Mouse (Mus musculus) midbrain, embryonic 11.5 days (tissue): Measurements from ENCODE around the gene Bloc1s3. TPM values are rescaled to one million over a fixed set of nuclear protein-coding genes. Genes with fewer than 3 reads are reported as not detected.

Experiments
- ATAC-seq: fragments of 200-750 bp; cut with Nextera tagmentation; 2 replicates; pipeline ENCODE4 v1.8.0; 2017; ENCODE audit warnings: moderate TSS enrichment, moderate library complexity; ENCODE audit not compliant: low FRiP score
- DNase-seq: peaks from one replicate; pipeline ENCODE4 v3.0.0; 2015; ENCODE audit warnings: low spot score; ENCODE audit errors: missing footprints
- H3K27ac ChIP-seq: fragments of 300-500 bp; sonication (generic); 2 replicates; pipeline ENCODE4 v1.5.1; 2014; ENCODE audit warnings: low read depth, low read length
- H3K27me3 ChIP-seq: fragments of 300-500 bp; sonication (generic); 2 replicates; pipeline ENCODE4 v1.6.1; 2014; ENCODE audit warnings: mild to moderate bottlenecking, low read length, moderate library complexity, mixed read lengths; ENCODE audit not compliant: control insufficient read depth, insufficient read depth
- H3K36me3 ChIP-seq: fragments of 300-500 bp; sonication (generic); 2 replicates; pipeline ENCODE4 v1.6.1; 2014; ENCODE audit warnings: mild to moderate bottlenecking, low read length, moderate library complexity, mixed read lengths; ENCODE audit not compliant: control insufficient read depth, insufficient read depth
- H3K4me1 ChIP-seq: fragments of 300-500 bp; sonication (generic); 2 replicates; pipeline ENCODE4 v1.6.1; 2014; ENCODE audit warnings: low read length; ENCODE audit not compliant: control insufficient read depth, insufficient read depth
- H3K4me2 ChIP-seq: fragments of 300-500 bp; sonication (generic); 2 replicates; pipeline ENCODE4 v1.6.1; 2014; ENCODE audit warnings: mild to moderate bottlenecking, moderate library complexity
- H3K4me3 ChIP-seq: fragments of 300-500 bp; sonication (generic); 2 replicates; pipeline ENCODE4 v1.5.1; 2014; ENCODE audit warnings: low read depth, low read length
- H3K9ac ChIP-seq: fragments of 300-500 bp; sonication (generic); 2 replicates; pipeline ENCODE4 v1.6.1; 2014; ENCODE audit warnings: low read length
- H3K9me3 ChIP-seq: fragments of 300-500 bp; sonication (generic); 2 replicates; pipeline ENCODE4 v1.6.1; 2016; ENCODE audit warnings: low read length; ENCODE audit not compliant: control insufficient read depth
- WGBS: fragments of 180-500 bp; shearing (Covaris S2); extraction: QIAGEN DNeasy Blood & Tissue Kit; methylation state at CpG from one replicate; pipeline ENCODE4 v1.1.7; 2014; 5-methylcytosine and 5-hydroxymethylcytosine counted together
- polyA plus RNA-seq: library from polyadenylated mRNA; unstranded; fragments of >200 nt; fragmentation: Nextera tagmentation; extraction: Ambion mirVana; gene quantifications from 2 replicates; pipeline ENCODE4 v1.2.1, GENCODE M21; 2014

Bloc1s3 gene
- polyA plus RNA-seq, 1 experiment from 2014 or later = 2.6 TPM

- Histone ChIP-seq H3K9me3 (no peaks in the 10 kb centered on the region), H3K27ac (no peak overlapping the region), H3K9ac (no peak overlapping the region), H3K36me3 (no peaks in the 10 kb centered on the region), H3K4me2 (no peak overlapping the region), H3K4me3 (no peak overlapping the region), H3K4me1 (peaks cover 10% of the 10 kb centered on the region), H3K27me3 (no peaks in the 10 kb centered on the region; the same call in 1 of the 2 replicates)
- DNase-seq (no peak), ATAC-seq (no peak)
- WGBS = 55% methylated on average over 4 of the region's 4 CpGs
Observed at GRCm38 (mm10) chr7:19462443-19462842, 45.7 kb downstream of the Bloc1s3 start.

GRCm38 (mm10) chr7:19461488-19461887, 46.7 kb downstream of the Bloc1s3 start:
- Histone ChIP-seq H3K9ac (no peak overlapping the region), H3K36me3 (no peaks in the 10 kb centered on the region), H3K9me3 (no peaks in the 10 kb centered on the region), H3K4me3 (no peak overlapping the region), H3K27me3 (no peaks in the 10 kb centered on the region; the same call in 1 of the 2 replicates), H3K4me2 (no peak overlapping the region), H3K4me1 (peaks cover 16% of the 10 kb centered on the region), H3K27ac (no peak overlapping the region)
- 7% methylated on average over 6 of the region's 6 CpGs for WGBS
- peak; percentile 99 for DNase-seq
- no peak for ATAC-seq

- no peak overlapping the region for H3K9ac ChIP-seq
- no peaks in the 10 kb centered on the region for H3K9me3 ChIP-seq
- no peaks in the 10 kb centered on the region for H3K36me3 ChIP-seq
- H3K27ac ChIP-seq = no peak overlapping the region
- no peak for ATAC-seq
- H3K27me3 ChIP-seq = no peaks in the 10 kb centered on the region
- no peak overlapping the region for H3K4me2 ChIP-seq
- H3K4me3 ChIP-seq = no peak overlapping the region
- WGBS = 81% methylated on average over 1 of the region's 1 CpGs
- DNase-seq = no peak
- peaks cover 16% of the 10 kb centered on the region for H3K4me1 ChIP-seq
Observed at GRCm38 (mm10) chr7:19460500-19460899, 47.7 kb downstream of the Bloc1s3 start.

GRCm38 (mm10) chr7:19459144-19459870, 48.9 kb downstream of the Bloc1s3 start:
- no peaks in the 10 kb centered on the region for H3K36me3 ChIP-seq
- peaks cover 12% of the 10 kb centered on the region for H3K4me1 ChIP-seq

GRCm38 (mm10) chr7:19458591-19459111, 49.5 kb downstream of the Bloc1s3 start, which contains the start of gene Mark4:
Gene Mark4, minus strand, starts transcription at chr7:19458821.
- ATAC-seq (peak; percentile 86), DNase-seq (peak; percentile 99)
- H3K4me1 ChIP-seq = peaks cover 12% of the 10 kb centered on the region
- no peaks in the 10 kb centered on the region for H3K27me3 ChIP-seq
- peak within 1 kb of the TSS; percentile 73 for H3K9ac ChIP-seq
- WGBS = under 1% methylated on average over 19 of the region's 42 CpGs
- H3K9me3 ChIP-seq = no peaks in the 10 kb centered on the region
- H3K27ac ChIP-seq = peak within 1 kb of the TSS; percentile 72
- H3K4me3 ChIP-seq = peak within 1 kb of the TSS; percentile 73
- H3K4me2 ChIP-seq = peak within 1 kb of the TSS; percentile 86
- no peaks in the 10 kb centered on the region for H3K36me3 ChIP-seq

More at GRCm38 (mm10) chr7:19459144-19459870, 48.9 kb downstream of the Bloc1s3 start:
- peak overlapping the region; percentile 86 for H3K4me2 ChIP-seq
- 26% methylated on average over 6 of the region's 6 CpGs for WGBS
- DNase-seq = no peak
- peak overlapping the region; percentile 73 for H3K4me3 ChIP-seq
- no peaks in the 10 kb centered on the region for H3K9me3 ChIP-seq
- peak overlapping the region; percentile 30; the same call in 1 of the 2 replicates for H3K27ac ChIP-seq
- peak overlapping the region; percentile 73 for H3K9ac ChIP-seq
- no peak for ATAC-seq
- no peaks in the 10 kb centered on the region for H3K27me3 ChIP-seq

- Histone ChIP-seq H3K27me3 (no peaks in the 10 kb centered on the region), H3K4me1 (peaks cover 12% of the 10 kb centered on the region), H3K27ac (peak overlapping the region; percentile 72), H3K4me2 (peak overlapping the region; percentile 86), H3K9ac (peak overlapping the region; percentile 73), H3K4me3 (peak overlapping the region; percentile 73), H3K9me3 (no peaks in the 10 kb centered on the region), H3K36me3 (no peaks in the 10 kb centered on the region)
- DNase-seq (peak; percentile 95), ATAC-seq (peak; percentile 83)
- 0% methylated on average over 28 of the region's 31 CpGs for WGBS
Observed at GRCm38 (mm10) chr7:19458072-19458486, 50.1 kb downstream of the Bloc1s3 start.

GRCm38 (mm10) chr7:19457414-19458071, 50.6 kb downstream of the Bloc1s3 start:
- H3K27me3 ChIP-seq = no peaks in the 10 kb centered on the region
- no peaks in the 10 kb centered on the region for H3K9me3 ChIP-seq
- H3K4me1 ChIP-seq = peaks cover 12% of the 10 kb centered on the region
- ATAC-seq (no peak), DNase-seq (peak; percentile 93)
- H3K4me2 ChIP-seq = peak overlapping the region; percentile 86
- H3K27ac ChIP-seq = peak overlapping the region; percentile 72; the same call in 1 of the 2 replicates
- peak overlapping the region; percentile 73 for H3K4me3 ChIP-seq
- 10% methylated on average over 14 of the region's 14 CpGs for WGBS
- no peaks in the 10 kb centered on the region for H3K36me3 ChIP-seq
- peak overlapping the region; percentile 73 for H3K9ac ChIP-seq

- no peak overlapping the region for H3K27ac ChIP-seq
- H3K4me2 ChIP-seq = no peak overlapping the region
- H3K27me3 ChIP-seq = no peaks in the 10 kb centered on the region
- ATAC-seq (no peak), DNase-seq (no peak)
- peaks cover 3% of the 10 kb centered on the region; the same call in 1 of the 2 replicates for H3K36me3 ChIP-seq
- H3K9ac ChIP-seq = no peak overlapping the region
- H3K4me3 ChIP-seq = no peak overlapping the region
- WGBS = 93% methylated on average over 7 of the region's 7 CpGs
- peaks cover 12% of the 10 kb centered on the region for H3K4me1 ChIP-seq
- H3K9me3 ChIP-seq = no peaks in the 10 kb centered on the region
Observed at GRCm38 (mm10) chr7:19456628-19457027, 51.5 kb downstream of the Bloc1s3 start.
